Mouse (Mus musculus) heart, adult 2 months (tissue): Measurements from ENCODE around the gene Gucd1.

Source experiments
- CTCF ChIP-seq: fragments of 200-600 bp; IDR thresholded peaks from 2 replicates; pipeline ENCODE4 v1.8.1; 2022; ENCODE audit warnings: antibody characterized with exemption, mild to moderate bottlenecking, moderate library complexity
- POLR2A ChIP-seq: fragments of 200-500 bp; IDR thresholded peaks from 2 replicates; pipeline ENCODE4 v1.6.1; 2011; ENCODE audit warnings: mild to moderate bottlenecking, low read depth, low read length, control low read depth; ENCODE audit not compliant: insufficient read depth

- no peak for TF ChIP-seq POLR2A
- peak; percentile 17; the same call in 1 of the 2 replicates for TF ChIP-seq CTCF
Observed at GRCm38 (mm10) chr10:75438132-75438810, 79.5 kb downstream of the Gucd1 start.
